Mouse (Mus musculus) liver, postnatal 0 days (tissue): ENCODE results near the gene Cd5.

ENCODE experiments used
- CTCF ChIP-seq: sonication (generic); IDR thresholded peaks from 2 replicates; pipeline ENCODE4 v1.5.1; 2016; ENCODE audit warnings: antibody characterized with exemption, low read depth
- EP300 ChIP-seq: IDR thresholded peaks from 2 replicates; pipeline ENCODE4 v1.6.1; 2016; ENCODE audit warnings: antibody characterized with exemption, low read depth, mild to moderate bottlenecking

DNA sequence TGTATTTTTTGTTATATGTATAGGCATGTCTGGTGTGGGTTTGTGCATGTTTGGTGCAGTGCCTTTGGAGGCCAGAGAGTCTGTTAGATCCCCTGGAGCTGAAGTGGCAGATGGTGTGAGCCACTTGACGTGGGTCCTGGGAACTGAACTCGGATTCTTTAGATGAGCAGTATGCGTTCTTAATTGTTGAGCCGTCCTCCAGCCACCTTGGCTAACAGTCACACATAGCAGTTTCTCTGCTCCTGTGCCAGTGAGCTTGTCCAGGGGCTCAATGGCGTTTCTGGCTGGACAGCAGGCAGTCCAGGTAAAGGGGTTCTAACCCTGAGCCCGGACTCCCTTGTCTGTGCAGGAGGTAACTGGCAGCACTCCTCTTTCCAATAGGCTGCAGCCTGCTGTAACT, 29.9 kb downstream of the Cd5 start:
- TF ChIP-seq CTCF (no peak), EP300 (no peak)
